ENCODE assay signal across 8 mouse cellular contexts in the genomic region with DNA sequence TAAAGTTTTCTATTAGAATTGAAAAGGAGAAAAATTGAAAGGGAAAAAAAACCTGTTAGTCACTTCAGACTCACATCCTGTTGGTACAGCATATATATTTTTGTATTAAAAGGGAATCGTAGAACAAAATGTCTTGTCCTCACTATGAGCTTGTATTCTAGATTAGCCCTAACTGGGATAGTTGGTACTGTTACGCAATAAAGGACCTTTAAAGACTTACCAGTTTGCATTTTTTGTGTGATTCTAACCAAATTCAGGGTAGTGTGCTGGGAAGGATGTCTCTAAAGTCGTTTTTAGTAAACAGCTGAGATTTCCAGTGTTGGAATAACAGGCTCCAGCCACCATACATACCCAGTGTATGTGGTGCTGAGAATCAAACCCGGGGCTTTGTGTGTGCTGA. TPM values are rescaled to one million over a fixed set of nuclear protein-coding genes. Genes with fewer than 3 reads are reported as not detected.
DNase-seq lines count a peak whose midpoint lies in the region; ATAC-seq lines count a peak whose summit lies in the region.

No protein-coding gene starts in this region.

- H3K4me2 ChIP-seq in neural tube, embryonic 11.5 days (ENCODE audit: low read depth), result peak overlapping the region; percentile 56; the same call in 1 of the 2 replicates
- H3K4me2 ChIP-seq in limb, embryonic 12.5 days, result peak overlapping the region; percentile 64
- peak overlapping the region; percentile 72 for H3K4me2 ChIP-seq in neural tube, embryonic 15.5 days

- no peak for ATAC-seq in erythroblast, adult 5-6 weeks (replicated peaks; ENCODE audit: low FRiP score, poor library complexity, severe bottlenecking)
- no peak for ATAC-seq in neural tube, embryonic 11.5 days (ENCODE audit: insufficient read depth, low FRiP score, low TSS enrichment)
- no peak for ATAC-seq in limb, embryonic 12.5 days (ENCODE audit: insufficient number of reproducible peaks, insufficient read depth, low FRiP score, low TSS enrichment, low read depth)
- no peak for ATAC-seq in neural tube, embryonic 15.5 days (ENCODE audit: low FRiP score)
- ATAC-seq in CD4-positive, CD25-positive, alpha-beta regulatory T cell, adult 4 months, result no peak

- H3K9me3 ChIP-seq in erythroblast, embryonic 14.5 days (ENCODE audit: control insufficient read depth, low read length), result no peaks in the 10 kb centered on the region
- H3K9me3 ChIP-seq in neural tube, embryonic 11.5 days (ENCODE audit: control insufficient read depth, low read length), result no peaks in the 10 kb centered on the region
- H3K9me3 ChIP-seq in limb, embryonic 12.5 days, result no peaks in the 10 kb centered on the region
- no peaks in the 10 kb centered on the region for H3K9me3 ChIP-seq in neural tube, embryonic 15.5 days (replicated peaks)

- no peak overlapping the region for H3K9ac ChIP-seq in neural tube, embryonic 11.5 days (ENCODE audit: low read length)
- H3K9ac ChIP-seq in limb, embryonic 12.5 days (replicated peaks), result no peak overlapping the region
- no peak overlapping the region for H3K9ac ChIP-seq in neural tube, embryonic 15.5 days (replicated peaks)

- H3K4me3 ChIP-seq in erythroblast, embryonic 14.5 days (replicated peaks), result peak overlapping the region; percentile 90
- H3K4me3 ChIP-seq in neural tube, embryonic 11.5 days (ENCODE audit: low read depth, low read length), result no peak overlapping the region; the same call in 1 of the 2 replicates
- no peak overlapping the region; the same call in 1 of the 2 replicates for H3K4me3 ChIP-seq in limb, embryonic 12.5 days (replicated peaks)
- no peak overlapping the region for H3K4me3 ChIP-seq in neural tube, embryonic 15.5 days (replicated peaks)

- 87% methylated on average over 4 of the region's 4 CpGs for WGBS in neural tube, embryonic 11.5 days
- WGBS in limb, embryonic 12.5 days, result 87% methylated on average over 4 of the region's 4 CpGs
- WGBS in neural tube, embryonic 15.5 days, result 92% methylated on average over 4 of the region's 4 CpGs

- no peak for DNase-seq in neural tube, embryonic 11.5 days (ENCODE audit: low spot score)
- DNase-seq in neural tube, embryonic 10.5 days (ENCODE audit: extremely low spot score, low spot score), result no peak
- no peak for DNase-seq in spleen, postnatal 14 days (ENCODE audit: low spot score in 2 of 2)

- no peaks in the 10 kb centered on the region for H3K27me3 ChIP-seq in erythroblast, embryonic 14.5 days (ENCODE audit: control insufficient read depth)
- H3K27me3 ChIP-seq in neural tube, embryonic 11.5 days (ENCODE audit: control insufficient read depth, insufficient read depth, low read length), result no peaks in the 10 kb centered on the region
- no peaks in the 10 kb centered on the region for H3K27me3 ChIP-seq in limb, embryonic 12.5 days
- H3K27me3 ChIP-seq in neural tube, embryonic 15.5 days (replicated peaks), result no peaks in the 10 kb centered on the region

- no peak overlapping the region for H3K27ac ChIP-seq in neural tube, embryonic 11.5 days (ENCODE audit: low read depth, low read length)
- no peak overlapping the region for H3K27ac ChIP-seq in limb, embryonic 12.5 days
- H3K27ac ChIP-seq in neural tube, embryonic 15.5 days (replicated peaks), result no peak overlapping the region

- peaks cover 45% of the 10 kb centered on the region for H3K4me1 ChIP-seq in erythroblast, embryonic 14.5 days (ENCODE audit: control insufficient read depth)
- peaks cover 12% of the 10 kb centered on the region for H3K4me1 ChIP-seq in neural tube, embryonic 11.5 days (ENCODE audit: control insufficient read depth, insufficient read depth, low read length)
- H3K4me1 ChIP-seq in limb, embryonic 12.5 days (replicated peaks), result peaks cover 15% of the 10 kb centered on the region
- peaks cover 20% of the 10 kb centered on the region for H3K4me1 ChIP-seq in neural tube, embryonic 15.5 days

- H3K36me3 ChIP-seq in erythroblast, embryonic 14.5 days (ENCODE audit: control insufficient read depth), result peaks cover 36% of the 10 kb centered on the region
- peaks cover 3% of the 10 kb centered on the region for H3K36me3 ChIP-seq in neural tube, embryonic 11.5 days (ENCODE audit: control insufficient read depth, insufficient read depth, low read length)
- H3K36me3 ChIP-seq in limb, embryonic 12.5 days, result peaks cover 16% of the 10 kb centered on the region
- H3K36me3 ChIP-seq in neural tube, embryonic 15.5 days, result peaks cover 2% of the 10 kb centered on the region

RNA-seq across cellular contexts. Expression of gene Bclaf1, which starts 1.7 kb away (rescaled TPM):
- polyA plus RNA-seq in erythroblast, embryonic 14.5 days (2012), result 0.81 and 2.7 TPM in 2 replicates
- 70.5 and 83.8 TPM in 2 replicates for total RNA-seq in erythroblast, adult 5-6 weeks (2015; ENCODE audit: low replicate concordance)
- total RNA-seq in erythroblast, adult 5-6 weeks (2017; ENCODE audit: low replicate concordance), result 218 and 248 TPM in 2 replicates
- polyA plus RNA-seq in neural tube, embryonic 11.5 days (2014; fragmentation: Nextera tagmentation; extraction: Ambion mirVana), result 163 and 174 TPM in 2 replicates
- 157 and 167 TPM in 2 replicates for polyA plus RNA-seq in limb, embryonic 12.5 days (2016; fragmentation: Nextera tagmentation; extraction: Ambion mirVana)
- 96.8 and 101 TPM in 2 replicates for polyA plus RNA-seq in neural tube, embryonic 15.5 days (2015; fragmentation: Nextera tagmentation; extraction: Ambion mirVana)
- polyA plus RNA-seq in CD4-positive, CD25-positive, alpha-beta regulatory T cell, adult 4 months (2017; shearing (Covaris generic)), result 100 to 1,000 TPM; 190 to 207 TPM

RNA-seq across cellular contexts. Expression of gene Mtfr2, which starts 33.6 kb away (rescaled TPM):
- polyA plus RNA-seq in erythroblast, embryonic 14.5 days (2012), result 0.42 and 0.93 TPM in 2 replicates
- total RNA-seq in erythroblast, adult 5-6 weeks (2015; ENCODE audit: low replicate concordance), result 20.8 and 24.5 TPM in 2 replicates
- 5.2 and 10.9 TPM in 2 replicates for total RNA-seq in erythroblast, adult 5-6 weeks (2017; ENCODE audit: low replicate concordance)
- 0.70 and 0.82 TPM in 2 replicates for polyA plus RNA-seq in neural tube, embryonic 11.5 days (2014; fragmentation: Nextera tagmentation; extraction: Ambion mirVana)
- polyA plus RNA-seq in limb, embryonic 12.5 days (2016; fragmentation: Nextera tagmentation; extraction: Ambion mirVana), result 2.2 and 2.3 TPM in 2 replicates
- 0.31 and 0.73 TPM in 2 replicates for polyA plus RNA-seq in neural tube, embryonic 15.5 days (2015; fragmentation: Nextera tagmentation; extraction: Ambion mirVana)
- polyA plus RNA-seq in CD4-positive, CD25-positive, alpha-beta regulatory T cell, adult 4 months (2017; shearing (Covaris generic)), result under 1 TPM; 0.73 to 0.79 TPM

Comparison
In these comparisons a context has a peak if more than half of its experiments do, and no peak if none do; other contexts are left out.
1. RNA of gene Bclaf1, which starts 1.7 kb away (polyA plus RNA-seq): 190 to 207 TPM in CD4-positive, CD25-positive, alpha-beta regulatory T cell, adult 4 months, 163 to 174 TPM in neural tube, embryonic 11.5 days, 157 to 167 TPM in limb, embryonic 12.5 days and 96.8 to 101 TPM in neural tube, embryonic 15.5 days; 0.81 to 2.7 TPM in erythroblast, embryonic 14.5 days; every median in the first group is over 10 times any median in the second.
2. Peak in every context shown above with its lines, with median percentiles within 50 percentile points of each other: H3K4me2 ChIP-seq.